7 mouse cellular contexts compared by ENCODE assay signal in genomic region chr6:36818281-36819018, GRCm38 (mm10). TPM values are rescaled to one million over a fixed set of nuclear protein-coding genes. Genes with fewer than 3 reads are reported as not detected.
DNase-seq lines count a peak whose midpoint lies in the region; ATAC-seq and TF ChIP-seq lines count a peak whose summit lies in the region.

No protein-coding gene starts in this region.

- peak overlapping the region; percentile 18; the same call in 1 of the 2 replicates for H3K4me2 ChIP-seq in intestine, embryonic 14.5 days (ENCODE audit: low read length)
- no peak overlapping the region for H3K4me2 ChIP-seq in intestine, postnatal 0 days (replicated peaks; ENCODE audit: low read depth)
- H3K4me2 ChIP-seq in liver, embryonic 11.5 days = no peak overlapping the region

- 24% methylated on average over 4 of the region's 4 CpGs for WGBS in intestine, embryonic 14.5 days
- 24% methylated on average over 4 of the region's 4 CpGs for WGBS in intestine, postnatal 0 days
- 57% methylated on average over 4 of the region's 4 CpGs for WGBS in limb, embryonic 10.5 days
- WGBS in liver, embryonic 11.5 days = 53% methylated on average over 4 of the region's 4 CpGs

- ATAC-seq in intestine, embryonic 14.5 days (replicated peaks; ENCODE audit: low FRiP score, low TSS enrichment, low read depth) = 0 out of 2 replicates have a peak, but pooled peaks have one; percentile 15
- no peak for ATAC-seq in intestine, postnatal 0 days
- no peak for ATAC-seq in liver, embryonic 11.5 days (replicated peaks; ENCODE audit: low FRiP score)

- peaks cover 26% of the 10 kb centered on the region for H3K4me1 ChIP-seq in intestine, embryonic 14.5 days (replicated peaks; ENCODE audit: control insufficient read depth, insufficient read depth, low read length)
- no peaks in the 10 kb centered on the region for H3K4me1 ChIP-seq in intestine, postnatal 0 days (replicated peaks; ENCODE audit: control insufficient read depth, insufficient read depth, low read length)
- peaks cover 22% of the 10 kb centered on the region for H3K4me1 ChIP-seq in limb, embryonic 10.5 days
- H3K4me1 ChIP-seq in liver, embryonic 11.5 days (replicated peaks; ENCODE audit: control insufficient read depth, insufficient read depth, low read length) = 0 out of 2 replicates have a peak, but pooled peaks cover 3% of the 10 kb centered on the region

- no peak overlapping the region for H3K4me3 ChIP-seq in intestine, embryonic 14.5 days (ENCODE audit: low read depth, low read length)
- H3K4me3 ChIP-seq in intestine, postnatal 0 days (ENCODE audit: low read depth, low read length) = no peak overlapping the region
- no peak overlapping the region for H3K4me3 ChIP-seq in limb, embryonic 10.5 days
- no peak overlapping the region for H3K4me3 ChIP-seq in liver, embryonic 11.5 days (ENCODE audit: low read depth, low read length)

- no peaks in the 10 kb centered on the region for H3K36me3 ChIP-seq in intestine, embryonic 14.5 days (ENCODE audit: control insufficient read depth, insufficient read depth, low read length)
- no peaks in the 10 kb centered on the region for H3K36me3 ChIP-seq in intestine, postnatal 0 days (ENCODE audit: control insufficient read depth, insufficient read depth)
- H3K36me3 ChIP-seq in limb, embryonic 10.5 days = no peaks in the 10 kb centered on the region
- H3K36me3 ChIP-seq in liver, embryonic 11.5 days (ENCODE audit: control insufficient read depth, insufficient read depth, low read length) = no peaks in the 10 kb centered on the region

- TF ChIP-seq CTCF in intestine, postnatal 0 days (IDR thresholded peaks at IDR 0.05; ENCODE audit: low read depth) = no peak

- no peaks in the 10 kb centered on the region for H3K9me3 ChIP-seq in intestine, embryonic 14.5 days (ENCODE audit: control insufficient read depth, low read length)
- no peaks in the 10 kb centered on the region for H3K9me3 ChIP-seq in intestine, postnatal 0 days (ENCODE audit: control insufficient read depth)
- no peaks in the 10 kb centered on the region for H3K9me3 ChIP-seq in limb, embryonic 10.5 days (replicated peaks)
- no peaks in the 10 kb centered on the region for H3K9me3 ChIP-seq in liver, embryonic 11.5 days (ENCODE audit: control insufficient read depth, low read length)

- no peaks in the 10 kb centered on the region for H3K27me3 ChIP-seq in intestine, embryonic 14.5 days (replicated peaks; ENCODE audit: control insufficient read depth, insufficient read depth, low read length)
- no peaks in the 10 kb centered on the region for H3K27me3 ChIP-seq in intestine, postnatal 0 days (replicated peaks; ENCODE audit: control insufficient read depth, insufficient read depth, low read length)
- no peaks in the 10 kb centered on the region for H3K27me3 ChIP-seq in limb, embryonic 10.5 days (ENCODE audit: low read depth, poor library complexity, severe bottlenecking)
- no peaks in the 10 kb centered on the region for H3K27me3 ChIP-seq in liver, embryonic 11.5 days (replicated peaks; ENCODE audit: control insufficient read depth, insufficient read depth, low read length)

- no peak for DNase-seq in intestine, embryonic 14.5 days (ENCODE audit: low spot score)
- DNase-seq in MN1 (ENCODE audit: low spot score) = peak; percentile 14
- DNase-seq in brain, adult 2 months (ENCODE audit: low read depth, low spot score) = peak; percentile 64
- DNase-seq in limb, embryonic 10.5 days (ENCODE audit: low spot score) = no peak
- DNase-seq in liver, embryonic 11.5 days (ENCODE audit: low spot score) = no peak
- DNase-seq in cerebellum, adult 9-10 months = no peak

- H3K9ac ChIP-seq in intestine, embryonic 14.5 days (ENCODE audit: low read length) = no peak overlapping the region
- no peak overlapping the region for H3K9ac ChIP-seq in intestine, postnatal 0 days (ENCODE audit: low read depth, low read length)
- H3K9ac ChIP-seq in liver, embryonic 11.5 days (ENCODE audit: low read depth, low read length) = no peak overlapping the region

- H3K27ac ChIP-seq in intestine, embryonic 14.5 days (ENCODE audit: low read depth) = peak overlapping the region; percentile 59
- H3K27ac ChIP-seq in intestine, postnatal 0 days (ENCODE audit: low read depth, low read length) = no peak overlapping the region
- peak overlapping the region; percentile 57 for H3K27ac ChIP-seq in limb, embryonic 10.5 days
- no peak overlapping the region for H3K27ac ChIP-seq in liver, embryonic 11.5 days (ENCODE audit: low read depth, low read length)

RNA-seq across cellular contexts. Expression of gene Ptn, which starts 8.4 kb away (rescaled TPM):
- polyA plus RNA-seq in intestine, embryonic 14.5 days (2014; fragmentation: Nextera tagmentation; extraction: Ambion mirVana) = 332 and 353 TPM in 2 replicates
- 120 and 128 TPM in 2 replicates for polyA plus RNA-seq in intestine, postnatal 0 days (2015; fragmentation: Nextera tagmentation; extraction: Ambion mirVana)
- 587 and 597 TPM in 2 replicates for polyA plus RNA-seq in limb, embryonic 10.5 days (2016; fragmentation: Nextera tagmentation; extraction: Ambion mirVana)
- 232 and 261 TPM in 2 replicates for polyA plus RNA-seq in liver, embryonic 11.5 days (2014; fragmentation: Nextera tagmentation; extraction: Ambion mirVana)

Comparison
In these comparisons a context has a peak if more than half of its experiments do, and no peak if none do; other contexts are left out.
1. H3K27ac ChIP-seq: peak in intestine, embryonic 14.5 days (single experiment) and limb, embryonic 10.5 days (single experiment); none in intestine, postnatal 0 days (single experiment) and liver, embryonic 11.5 days (single experiment).
2. DNase-seq: peak in MN1 (single experiment) and brain, adult 2 months (single experiment); none in intestine, embryonic 14.5 days (single experiment), limb, embryonic 10.5 days (single experiment), liver, embryonic 11.5 days (single experiment) and cerebellum, adult 9-10 months (single experiment).